Mouse (Mus musculus) megakaryocyte, embryonic 14.5 days (primary cell): ENCODE results near the gene Rara.

ENCODE experiments used
- FLI1 ChIP-seq: IDR thresholded peaks from 2 replicates; pipeline ENCODE4 v1.6.1; 2012; ENCODE audit warnings: low read length, inconsistent platforms, mixed read lengths
- GATA1 ChIP-seq: IDR thresholded peaks from 3 replicates; pipeline ENCODE4 v1.6.1; 2012; ENCODE audit warnings: mixed read lengths, low read length, inconsistent platforms, borderline replicate concordance

GRCm38 (mm10) chr11:98968079-98968478, 40.5 kb downstream of the Rara start:
- TF ChIP-seq GATA1 (no peak), FLI1 (no peak)
